Mouse (Mus musculus) liver, adult 2 months (tissue): Measurements from ENCODE around the gene Creb3l2.

Experiments used
- CTCF ChIP-seq: fragments of 200-500 bp; IDR thresholded peaks from 2 replicates; pipeline ENCODE4 v1.5.1; 2011; ENCODE audit warnings: low read depth, low read length, control low read depth
- POLR2A ChIP-seq: fragments of 200-500 bp; IDR thresholded peaks from 2 replicates; pipeline ENCODE4 v1.6.1; 2011; ENCODE audit warnings: low read length, control low read depth; ENCODE audit not compliant: insufficient read depth; ENCODE audit errors: extremely low read depth

DNA sequence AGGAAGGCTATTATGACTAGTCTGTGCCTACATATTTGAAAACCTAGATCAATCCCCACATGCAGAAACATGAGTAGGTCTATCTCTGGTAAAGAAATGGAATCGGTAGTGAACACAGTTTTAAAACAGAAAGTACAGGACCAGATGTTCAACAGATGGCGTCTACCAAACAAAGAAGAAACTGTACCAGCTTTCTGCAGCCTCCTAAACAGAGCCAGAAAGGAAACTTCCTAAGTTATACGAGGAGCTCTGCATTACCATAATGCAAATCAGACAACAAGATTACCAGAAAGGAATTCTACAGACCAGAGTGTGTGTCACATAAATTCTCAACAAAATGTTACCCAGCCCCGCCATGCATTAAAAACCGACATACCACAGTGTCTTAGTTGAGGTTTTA, 23.9 kb upstream of the Creb3l2 start:
- no peak for TF ChIP-seq CTCF
- TF ChIP-seq POLR2A = no peak
